Mouse (Mus musculus) stomach, embryonic 15.5 days (tissue): Measurements from ENCODE around the gene Fgr. TPM values are rescaled to one million over a fixed set of nuclear protein-coding genes. Genes with fewer than 3 reads are reported as not detected.

Experiments used
- ATAC-seq: fragments of 200-750 bp; cut with Nextera tagmentation; 2 replicates; pipeline ENCODE4 v1.8.0; 2017; ENCODE audit warnings: low read depth, moderate number of reproducible peaks, moderate TSS enrichment; ENCODE audit not compliant: insufficient read depth, low FRiP score
- H3K27ac ChIP-seq: fragments of 300-500 bp; sonication (generic); 2 replicates; pipeline ENCODE4 v1.5.1; 2015; ENCODE audit warnings: mild to moderate bottlenecking, inconsistent platforms
- H3K27me3 ChIP-seq: fragments of 300-500 bp; sonication (generic); replicated peaks from 2 replicates; pipeline ENCODE4 v1.6.1; 2015; ENCODE audit warnings: inconsistent platforms
- H3K36me3 ChIP-seq: fragments of 300-500 bp; sonication (generic); 2 replicates; pipeline ENCODE4 v1.6.1; 2015; ENCODE audit warnings: inconsistent platforms
- H3K4me1 ChIP-seq: fragments of 300-500 bp; sonication (generic); 2 replicates; pipeline ENCODE4 v1.6.1; 2015; ENCODE audit warnings: inconsistent platforms
- H3K4me2 ChIP-seq: fragments of 300-500 bp; sonication (generic); 2 replicates; pipeline ENCODE4 v1.6.1; 2015; ENCODE audit warnings: mild to moderate bottlenecking, inconsistent platforms
- H3K4me3 ChIP-seq: fragments of 300-500 bp; sonication (generic); replicated peaks from 2 replicates; pipeline ENCODE4 v1.5.1; 2015; ENCODE audit warnings: inconsistent platforms
- H3K9ac ChIP-seq: fragments of 300-500 bp; sonication (generic); 2 replicates; pipeline ENCODE4 v1.6.1; 2015; ENCODE audit warnings: inconsistent platforms
- H3K9me3 ChIP-seq: fragments of 300-500 bp; sonication (generic); 2 replicates; pipeline ENCODE4 v1.6.1; 2016; ENCODE audit warnings: inconsistent platforms
- WGBS: fragments of 180-500 bp; shearing (Covaris S2); methylation state at CpG from one replicate; pipeline ENCODE4 v1.1.7; 2015; 5-methylcytosine and 5-hydroxymethylcytosine counted together
- polyA plus RNA-seq: library from polyadenylated mRNA; unstranded; fragments of >200 nt; fragmentation: Nextera tagmentation; extraction: Ambion mirVana; gene quantifications from 2 replicates; pipeline ENCODE4 v1.2.1, GENCODE M21; 2015

The Fgr gene
- polyA plus RNA-seq, 1 experiment from 2014 or later = 1.6 TPM

DNA sequence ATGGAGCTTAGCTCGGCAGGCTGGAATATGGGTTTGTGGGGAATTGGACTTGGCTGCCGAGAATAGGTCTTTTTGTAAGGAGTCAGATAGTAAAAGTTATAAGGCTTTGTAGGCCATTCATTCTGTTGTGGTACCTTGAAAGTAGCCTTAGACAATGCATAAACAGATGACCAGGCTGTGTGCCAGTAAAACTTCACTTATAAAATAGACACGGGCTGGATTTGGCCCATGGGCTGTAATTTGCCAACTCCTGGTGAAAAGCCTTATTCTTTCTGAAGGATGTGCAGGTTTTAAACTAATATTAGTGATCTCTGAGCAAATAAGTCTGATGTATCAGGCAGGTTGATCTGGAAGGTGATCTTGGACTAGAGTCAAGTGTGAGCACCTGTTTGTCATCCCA is 62.1 kb downstream of the Fgr start:
- Histone ChIP-seq H3K9ac (no peak overlapping the region), H3K4me2 (no peak overlapping the region), H3K9me3 (no peaks in the 10 kb centered on the region), H3K27me3 (no peaks in the 10 kb centered on the region), H3K4me3 (no peak overlapping the region), H3K27ac (no peak overlapping the region), H3K36me3 (no peaks in the 10 kb centered on the region), H3K4me1 (peaks cover 33% of the 10 kb centered on the region; the same call in 1 of the 2 replicates)
- WGBS = 66% methylated on average over 3 of the region's 3 CpGs
- no peak for ATAC-seq

- Histone ChIP-seq H3K4me1 (peaks cover 47% of the 10 kb centered on the region), H3K4me3 (no peak overlapping the region), H3K4me2 (0 out of 2 replicates have a peak overlapping the region, but pooled peaks have one; percentile 6), H3K9me3 (no peaks in the 10 kb centered on the region), H3K27me3 (no peaks in the 10 kb centered on the region), H3K36me3 (no peaks in the 10 kb centered on the region), H3K27ac (no peak overlapping the region), H3K9ac (no peak overlapping the region)
- 44% methylated on average over 9 of the region's 9 CpGs for WGBS
- no peak for ATAC-seq
Observed at GRCm38 (mm10) chr4:133037293-133037692, 63.4 kb downstream of the Fgr start.

DNA sequence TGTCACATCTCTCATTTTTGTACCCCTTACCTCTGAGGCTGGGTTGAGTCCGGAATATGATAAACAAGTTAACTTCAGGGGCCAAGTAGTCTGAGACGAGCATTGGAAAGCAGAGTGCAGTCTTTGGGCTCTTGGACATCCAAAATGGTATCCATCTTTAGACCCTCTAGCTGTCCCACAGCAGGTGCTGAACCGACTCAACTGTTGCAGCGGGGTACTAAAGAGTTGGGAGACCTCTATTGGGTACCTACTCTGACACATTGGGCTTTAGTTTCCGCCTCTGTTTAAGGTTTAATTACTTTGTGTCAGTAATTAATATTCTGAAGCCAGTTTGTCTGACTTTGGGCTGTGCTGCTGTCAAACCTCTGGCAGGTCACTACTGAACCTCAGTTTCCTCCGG is 63.9 kb downstream of the Fgr start:
- no peak for ATAC-seq
- WGBS = 38% methylated on average over 6 of the region's 6 CpGs
- no peaks in the 10 kb centered on the region for H3K9me3 ChIP-seq
- H3K27ac ChIP-seq = no peak overlapping the region
- H3K4me3 ChIP-seq = peak overlapping the region; percentile 61; the same call in 1 of the 2 replicates
- no peaks in the 10 kb centered on the region for H3K36me3 ChIP-seq
- no peak overlapping the region for H3K9ac ChIP-seq
- H3K4me1 ChIP-seq = peaks cover 52% of the 10 kb centered on the region
- peak overlapping the region; percentile 97 for H3K4me2 ChIP-seq
- no peaks in the 10 kb centered on the region for H3K27me3 ChIP-seq

DNA sequence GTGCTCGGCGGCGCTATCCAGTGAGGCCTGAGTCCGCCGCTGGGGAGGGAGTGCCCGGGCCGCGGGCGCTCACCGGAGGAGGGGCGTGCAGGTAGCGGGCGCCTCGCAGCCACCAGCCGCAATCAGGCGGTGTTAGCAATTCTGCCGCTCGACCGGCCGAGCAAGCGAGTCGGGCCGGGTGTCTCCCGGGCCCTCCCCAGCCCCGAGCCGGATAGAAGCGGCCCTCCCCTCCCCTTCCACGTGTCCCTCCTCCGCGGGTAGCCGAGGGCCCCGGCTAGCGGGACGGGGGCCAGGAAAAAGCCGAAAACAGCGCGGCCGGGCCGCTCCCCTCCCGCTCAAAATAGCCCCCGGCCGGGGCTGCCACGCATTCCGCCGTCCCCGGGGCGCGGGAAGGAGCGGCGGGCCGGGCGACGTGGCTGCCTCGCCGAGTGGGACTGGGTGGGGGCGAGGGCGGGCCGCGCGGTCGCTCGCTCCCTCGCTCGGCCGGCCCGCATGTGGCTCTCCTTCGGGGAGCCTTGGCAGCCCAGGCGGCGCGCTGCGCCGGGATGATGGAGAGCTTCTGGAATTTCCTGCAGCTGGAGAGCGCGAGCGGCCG is 64.7 kb downstream of the Fgr start:
- peak overlapping the region; percentile 72 for H3K9ac ChIP-seq
- under 1% methylated on average over 52 of the region's 76 CpGs for WGBS
- peak overlapping the region; percentile 61 for H3K4me3 ChIP-seq
- H3K4me1 ChIP-seq = peaks cover 60% of the 10 kb centered on the region
- H3K27me3 ChIP-seq = no peaks in the 10 kb centered on the region
- peak overlapping the region; percentile 94 for H3K27ac ChIP-seq
- ATAC-seq = peak; percentile 48
- H3K9me3 ChIP-seq = no peaks in the 10 kb centered on the region
- H3K36me3 ChIP-seq = no peaks in the 10 kb centered on the region
- H3K4me2 ChIP-seq = peak overlapping the region; percentile 97

DNA sequence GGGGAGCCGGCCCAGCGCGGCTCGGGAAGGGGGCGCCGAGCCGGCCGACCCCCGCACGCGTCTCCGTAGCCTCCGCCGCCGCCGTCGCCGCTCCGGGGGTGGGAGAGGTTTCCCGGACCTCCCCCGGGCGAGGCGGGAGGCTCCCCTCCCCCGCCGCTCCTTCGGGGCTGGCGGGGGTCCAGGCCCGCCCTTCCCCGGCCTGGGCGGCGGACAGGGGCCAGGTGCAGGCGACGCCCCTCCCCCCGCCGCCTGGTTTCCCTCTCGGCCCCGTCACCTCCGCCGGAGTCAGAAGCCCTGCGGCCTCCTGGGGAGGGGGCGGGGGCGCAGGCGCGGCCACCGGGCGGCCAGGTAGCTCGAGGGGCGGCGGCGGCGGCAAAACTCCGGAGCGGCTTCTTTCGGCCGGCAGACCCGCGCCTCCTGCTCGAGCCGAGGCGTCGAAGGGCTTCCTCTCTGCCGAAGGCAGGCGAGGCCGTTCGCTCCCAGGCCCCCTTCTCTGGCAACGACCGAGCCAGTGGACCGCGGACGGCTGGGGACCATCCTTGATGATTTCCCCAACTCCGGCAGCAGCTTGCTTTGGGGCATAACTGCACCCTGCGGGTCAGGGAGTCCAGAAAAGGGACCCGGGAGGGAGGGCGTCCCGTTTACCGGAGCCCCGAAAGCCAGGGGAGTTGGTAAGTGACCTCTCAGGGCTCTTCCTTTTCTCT is 65.4 kb downstream of the Fgr start:
- H3K4me1 ChIP-seq = peaks cover 67% of the 10 kb centered on the region
- no peaks in the 10 kb centered on the region for H3K27me3 ChIP-seq
- H3K27ac ChIP-seq = peak overlapping the region; percentile 94
- 2% methylated on average over 58 of the region's 77 CpGs for WGBS
- no peaks in the 10 kb centered on the region for H3K36me3 ChIP-seq
- H3K4me3 ChIP-seq = peak overlapping the region; percentile 61
- H3K9ac ChIP-seq = peak overlapping the region; percentile 72
- H3K4me2 ChIP-seq = peak overlapping the region; percentile 97
- H3K9me3 ChIP-seq = no peaks in the 10 kb centered on the region
- no peak for ATAC-seq

- peak overlapping the region; percentile 61 for H3K4me3 ChIP-seq
- peaks cover 72% of the 10 kb centered on the region for H3K4me1 ChIP-seq
- H3K27me3 ChIP-seq = no peaks in the 10 kb centered on the region
- WGBS = 21% methylated on average over 18 of the region's 18 CpGs
- H3K4me2 ChIP-seq = peak overlapping the region; percentile 97
- peak overlapping the region; percentile 94; the same call in 1 of the 2 replicates for H3K27ac ChIP-seq
- H3K9ac ChIP-seq = no peak overlapping the region
- no peak for ATAC-seq
- no peaks in the 10 kb centered on the region for H3K36me3 ChIP-seq
- H3K9me3 ChIP-seq = no peaks in the 10 kb centered on the region
Observed at GRCm38 (mm10) chr4:133039832-133040231, 65.9 kb downstream of the Fgr start.

GRCm38 (mm10) chr4:133040241-133040904 is 66.5 kb downstream of the Fgr start:
- peaks cover 75% of the 10 kb centered on the region for H3K4me1 ChIP-seq
- H3K27ac ChIP-seq = no peak overlapping the region
- ATAC-seq = no peak
- no peak overlapping the region for H3K9ac ChIP-seq
- H3K4me3 ChIP-seq = peak overlapping the region; percentile 61
- H3K4me2 ChIP-seq = peak overlapping the region; percentile 97
- no peaks in the 10 kb centered on the region for H3K27me3 ChIP-seq
- H3K9me3 ChIP-seq = no peaks in the 10 kb centered on the region
- H3K36me3 ChIP-seq = no peaks in the 10 kb centered on the region
- WGBS = 52% methylated on average over 14 of the region's 14 CpGs

DNA sequence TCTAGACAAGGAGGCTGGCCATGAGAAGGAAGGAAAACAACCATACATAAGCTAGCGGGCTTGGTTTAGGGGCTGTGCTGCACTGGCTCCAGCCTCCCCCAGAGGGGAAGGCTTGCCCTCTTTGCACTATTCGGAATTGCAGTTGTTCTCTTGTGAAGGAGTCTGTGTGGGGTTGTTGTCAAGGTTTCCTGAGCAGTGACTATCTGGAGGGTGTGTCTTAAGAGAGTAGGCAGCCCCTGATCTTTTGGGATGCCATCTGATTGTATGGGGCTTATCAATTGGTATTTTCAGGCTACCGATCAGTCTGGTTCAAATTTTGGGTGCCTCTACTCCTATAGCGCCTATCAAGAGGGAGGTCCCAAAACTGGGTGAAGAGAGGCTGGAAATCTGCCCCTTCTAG is 68.3 kb downstream of the Fgr start:
- H3K4me3 ChIP-seq = peak overlapping the region; percentile 16; the same call in 1 of the 2 replicates
- H3K36me3 ChIP-seq = no peaks in the 10 kb centered on the region
- ATAC-seq = no peak
- peaks cover 89% of the 10 kb centered on the region for H3K4me1 ChIP-seq
- H3K9me3 ChIP-seq = no peaks in the 10 kb centered on the region
- H3K27ac ChIP-seq = peak overlapping the region; percentile 81
- no peaks in the 10 kb centered on the region for H3K27me3 ChIP-seq
- peak overlapping the region; percentile 45 for H3K4me2 ChIP-seq
- WGBS = 43% methylated on average over 4 of the region's 4 CpGs
- no peak overlapping the region; the same call in 1 of the 2 replicates for H3K9ac ChIP-seq

DNA sequence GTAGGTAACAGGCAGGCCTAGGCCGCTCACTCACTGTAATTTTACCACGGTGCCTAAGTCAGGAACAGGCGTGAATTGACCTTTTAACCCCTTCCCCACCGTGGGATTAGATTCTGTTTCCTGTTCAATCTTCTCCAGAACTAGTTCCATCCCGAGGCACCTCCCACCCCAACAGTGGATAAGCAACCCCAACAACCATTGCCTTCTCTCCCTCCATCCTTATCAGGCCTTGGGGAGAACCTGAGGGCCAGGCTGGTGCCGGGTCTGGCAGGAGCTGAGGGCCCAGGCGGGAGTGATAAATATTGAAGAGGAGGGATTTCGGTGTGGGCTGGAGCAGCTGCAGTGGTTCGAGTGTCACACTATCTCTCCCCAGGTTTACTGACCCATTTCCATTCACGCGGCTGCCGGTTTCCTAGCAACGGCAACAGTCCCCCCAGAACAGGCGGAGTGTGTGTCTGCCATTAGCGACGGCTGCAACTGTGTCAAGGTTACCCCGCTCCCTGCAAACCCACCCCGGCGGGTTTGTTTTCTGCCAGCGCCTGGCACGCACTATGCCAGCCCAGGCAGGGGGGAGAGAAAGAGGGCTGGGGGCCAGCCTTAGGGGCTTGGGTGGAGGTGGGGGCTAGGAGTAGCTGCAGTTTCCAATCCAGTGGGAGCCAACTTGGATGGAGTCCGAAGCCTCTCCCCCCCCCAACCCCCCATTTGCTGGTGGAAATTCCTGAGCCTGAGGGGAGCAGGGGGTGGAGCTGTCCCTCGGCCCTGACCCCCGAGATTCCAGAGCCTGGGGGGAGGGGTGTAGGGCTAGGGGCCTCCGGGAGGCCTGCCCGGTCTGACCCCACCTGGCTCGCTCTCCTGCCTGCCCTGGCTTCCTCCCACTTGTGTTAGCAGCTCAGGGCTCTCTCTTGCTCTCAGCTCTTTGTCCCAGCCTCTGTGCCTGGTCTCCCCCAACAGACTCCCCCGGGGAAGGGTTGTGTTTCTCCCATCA is 69.0 kb downstream of the Fgr start:
- 18% methylated on average over 28 of the region's 28 CpGs for WGBS
- ATAC-seq = peak; percentile 15; the same call in 1 of the 2 replicates

DNA sequence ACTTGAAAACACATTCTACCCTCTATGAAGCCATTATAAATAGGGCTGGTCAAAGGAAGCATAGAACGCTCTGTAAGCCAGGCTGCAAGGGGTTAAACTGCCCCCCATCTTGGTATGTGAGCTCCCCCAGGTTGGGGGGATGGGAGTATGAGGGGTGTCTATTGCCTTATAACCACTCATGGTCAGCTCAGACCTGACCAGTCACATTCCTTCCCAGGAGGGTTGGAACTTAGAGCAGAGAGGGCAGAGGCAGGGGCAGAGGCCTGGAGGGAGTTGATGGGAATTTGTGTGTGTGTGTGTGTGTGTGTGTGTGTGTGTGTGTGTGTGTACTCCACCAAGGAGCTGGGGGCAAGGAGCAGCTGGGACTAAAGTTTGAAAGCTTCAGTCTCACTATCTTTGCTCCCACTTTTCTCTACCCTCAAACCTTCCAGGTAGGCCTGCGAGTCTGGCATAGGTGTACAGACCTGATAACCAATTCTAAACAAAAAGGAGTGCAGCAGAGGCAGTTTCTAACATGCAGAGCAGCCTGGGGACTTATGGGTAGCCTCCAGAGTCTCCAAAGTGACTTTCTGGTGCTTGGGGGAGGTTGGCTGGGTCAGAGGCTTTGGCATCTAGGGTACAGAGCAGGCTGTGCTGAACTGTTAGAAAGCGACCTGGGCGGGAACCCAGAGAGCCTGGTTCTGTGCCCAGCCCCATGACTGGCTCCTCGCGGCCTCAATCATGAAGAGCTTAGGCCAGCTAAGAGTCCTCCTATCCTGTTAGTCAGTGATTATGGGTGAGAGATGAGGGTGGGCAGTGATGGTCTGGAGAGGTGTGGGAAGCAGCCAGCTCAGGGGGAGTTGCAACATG is 70.1 kb downstream of the Fgr start:
- Histone ChIP-seq H3K36me3 (no peaks in the 10 kb centered on the region), H3K9me3 (no peaks in the 10 kb centered on the region), H3K4me2 (peak overlapping the region; percentile 19; the same call in 1 of the 2 replicates), H3K27me3 (no peaks in the 10 kb centered on the region), H3K4me1 (peaks cover 92% of the 10 kb centered on the region), H3K27ac (peak overlapping the region; percentile 81), H3K4me3 (no peak overlapping the region), H3K9ac (no peak overlapping the region)
- no peak for ATAC-seq
- WGBS = 51% methylated on average over 6 of the region's 6 CpGs

More for the DNA sequence above, 69.0 kb downstream of the Fgr start:
- Histone ChIP-seq H3K27ac (peak overlapping the region; percentile 81), H3K9me3 (no peaks in the 10 kb centered on the region), H3K4me2 (peak overlapping the region; percentile 45), H3K36me3 (no peaks in the 10 kb centered on the region), H3K9ac (no peak overlapping the region; the same call in 1 of the 2 replicates), H3K27me3 (no peaks in the 10 kb centered on the region), H3K4me1 (peaks cover 89% of the 10 kb centered on the region), H3K4me3 (peak overlapping the region; percentile 16; the same call in 1 of the 2 replicates)
